Mouse (Mus musculus): Measurements from ENCODE around the gene Plau. TPM values are rescaled to one million over a fixed set of nuclear protein-coding genes. Genes with fewer than 3 reads are reported as not detected.

The Plau gene
- polyA plus RNA-seq, 1 experiment from 2014 or later: 4.9 TPM

- no peak overlapping the region for H3K4me2 ChIP-seq
- H3K9me3 ChIP-seq: no peaks in the 10 kb centered on the region
- H3K27me3 ChIP-seq: no peaks in the 10 kb centered on the region
- peaks cover 18% of the 10 kb centered on the region for H3K4me1 ChIP-seq
- ATAC-seq (ENCODE audit: insufficient number of reproducible peaks, low FRiP score, low TSS enrichment, low read depth): no peak
- H3K9ac ChIP-seq: no peak overlapping the region
- no peak overlapping the region for H3K4me3 ChIP-seq
- no peaks in the 10 kb centered on the region for H3K36me3 ChIP-seq
- no peak overlapping the region for H3K27ac ChIP-seq
Observed at GRCm38 (mm10) chr14:20809820-20810219, 26.6 kb upstream of the Plau start.

- H3K4me1 ChIP-seq: peaks cover 5% of the 10 kb centered on the region
- no peaks in the 10 kb centered on the region for H3K27me3 ChIP-seq
- H3K27ac ChIP-seq: no peak overlapping the region
- 81% methylated on average over 8 of the region's 8 CpGs for WGBS
- no peak for ATAC-seq (ENCODE audit: insufficient number of reproducible peaks, low FRiP score, low TSS enrichment, low read depth)
- H3K4me2 ChIP-seq: no peak overlapping the region
- H3K9me3 ChIP-seq: no peaks in the 10 kb centered on the region
- H3K9ac ChIP-seq: no peak overlapping the region
- no peak overlapping the region for H3K4me3 ChIP-seq
- no peaks in the 10 kb centered on the region for H3K36me3 ChIP-seq
Observed at GRCm38 (mm10) chr14:20811236-20811635, 25.2 kb upstream of the Plau start.

DNA sequence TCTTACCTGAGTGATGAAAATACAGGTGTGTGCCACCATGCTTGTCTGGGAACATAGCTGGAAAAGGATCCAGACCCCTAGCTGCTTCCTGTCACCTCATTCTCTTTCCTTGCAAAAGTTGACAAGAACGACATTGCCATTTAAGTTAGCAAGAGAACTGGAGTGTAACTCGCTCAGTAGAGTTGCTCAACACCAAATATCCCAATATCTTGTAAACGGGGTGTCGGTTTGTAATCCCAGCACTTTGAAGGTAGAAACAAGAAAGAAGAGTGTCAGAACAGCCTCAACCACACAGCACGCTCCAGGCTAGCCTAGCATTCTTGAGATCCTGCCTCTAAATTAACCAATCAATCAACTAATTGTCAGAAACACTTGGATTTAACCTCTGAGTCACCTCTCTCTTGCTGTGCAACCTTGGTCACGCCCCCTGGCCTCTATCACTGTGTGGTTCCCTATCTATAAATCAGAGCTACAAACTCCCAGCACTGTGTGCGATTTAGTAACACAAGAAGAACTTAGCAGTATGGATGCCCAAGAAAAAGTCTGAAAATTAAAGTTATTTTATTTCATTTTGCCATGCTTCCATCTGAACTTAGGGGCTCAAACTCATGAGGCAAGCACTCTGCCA lies 24.6 kb upstream of the Plau start:
- H3K4me1 ChIP-seq: no peaks in the 10 kb centered on the region
- no peak for ATAC-seq (ENCODE audit: insufficient number of reproducible peaks, low FRiP score, low TSS enrichment, low read depth)
- no peaks in the 10 kb centered on the region for H3K36me3 ChIP-seq
- WGBS: 64% methylated on average over 7 of the region's 7 CpGs
- no peak overlapping the region for H3K27ac ChIP-seq
- H3K27me3 ChIP-seq: no peaks in the 10 kb centered on the region
- H3K9ac ChIP-seq: no peak overlapping the region
- no peaks in the 10 kb centered on the region for H3K9me3 ChIP-seq
- H3K4me3 ChIP-seq: no peak overlapping the region
- no peak overlapping the region for H3K4me2 ChIP-seq

GRCm38 (mm10) chr14:20815448-20815847 lies 21.0 kb upstream of the Plau start:
- Histone ChIP-seq H3K4me3 (no peak overlapping the region), H3K27me3 (no peaks in the 10 kb centered on the region), H3K27ac (no peak overlapping the region), H3K9me3 (no peaks in the 10 kb centered on the region), H3K36me3 (no peaks in the 10 kb centered on the region), H3K4me1 (no peaks in the 10 kb centered on the region), H3K9ac (no peak overlapping the region), H3K4me2 (no peak overlapping the region)
- ATAC-seq (ENCODE audit: insufficient number of reproducible peaks, low FRiP score, low TSS enrichment, low read depth): no peak
- WGBS: 82% methylated on average over 3 of the region's 3 CpGs

- Histone ChIP-seq H3K27ac (no peak overlapping the region), H3K4me2 (no peak overlapping the region)
- WGBS: 67% methylated on average over 1 of the region's 1 CpGs
Observed at GRCm38 (mm10) chr14:20824517-20824916, 11.9 kb upstream of the Plau start.

DNA sequence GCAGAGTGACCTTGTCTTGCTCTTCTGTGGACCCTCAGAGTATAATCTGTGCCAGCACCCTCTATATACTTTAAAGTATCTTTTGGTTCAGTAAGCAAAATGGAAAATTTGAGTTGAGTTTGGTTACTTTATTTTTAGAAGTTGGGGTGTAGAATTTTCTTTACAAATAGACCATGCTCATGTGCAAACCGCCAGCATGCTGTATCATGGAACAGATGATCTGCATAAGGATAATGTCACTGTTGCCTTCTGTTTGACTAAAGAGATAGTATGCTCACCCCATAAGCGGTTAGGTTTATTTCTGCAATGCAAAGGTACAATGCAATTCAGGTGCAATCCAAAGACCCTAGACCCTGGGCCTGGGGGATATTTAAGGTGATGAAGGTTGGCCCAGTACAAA lies 10.9 kb upstream of the Plau start:
- WGBS: 90% methylated on average over 2 of the region's 2 CpGs
- Histone ChIP-seq H3K4me2 (no peak overlapping the region), H3K27ac (no peak overlapping the region), H3K4me1 (peaks cover 3% of the 10 kb centered on the region; the same call in 1 of the 2 replicates), H3K27me3 (no peaks in the 10 kb centered on the region), H3K9ac (no peak overlapping the region), H3K4me3 (no peak overlapping the region), H3K9me3 (no peaks in the 10 kb centered on the region), H3K36me3 (no peaks in the 10 kb centered on the region)
- ATAC-seq (ENCODE audit: insufficient number of reproducible peaks, low FRiP score, low TSS enrichment, low read depth): no peak

More at GRCm38 (mm10) chr14:20824517-20824916, 11.9 kb upstream of the Plau start:
- ATAC-seq (ENCODE audit: insufficient number of reproducible peaks, low FRiP score, low TSS enrichment, low read depth): no peak
- H3K27me3 ChIP-seq: no peaks in the 10 kb centered on the region
- no peaks in the 10 kb centered on the region for H3K36me3 ChIP-seq
- H3K4me1 ChIP-seq: peaks cover 3% of the 10 kb centered on the region; the same call in 1 of the 2 replicates
- no peak overlapping the region for H3K4me3 ChIP-seq
- H3K9me3 ChIP-seq: no peaks in the 10 kb centered on the region
- no peak overlapping the region for H3K9ac ChIP-seq

- Histone ChIP-seq H3K27me3 (no peaks in the 10 kb centered on the region), H3K9ac (no peak overlapping the region), H3K27ac (no peak overlapping the region), H3K4me1 (peaks cover 6% of the 10 kb centered on the region), H3K4me2 (no peak overlapping the region), H3K36me3 (no peaks in the 10 kb centered on the region), H3K4me3 (no peak overlapping the region), H3K9me3 (no peaks in the 10 kb centered on the region)
- 69% methylated on average over 8 of the region's 8 CpGs for WGBS
- ATAC-seq (ENCODE audit: insufficient number of reproducible peaks, low FRiP score, low TSS enrichment, low read depth): no peak
Observed at GRCm38 (mm10) chr14:20827061-20827460, 9.4 kb upstream of the Plau start.

DNA sequence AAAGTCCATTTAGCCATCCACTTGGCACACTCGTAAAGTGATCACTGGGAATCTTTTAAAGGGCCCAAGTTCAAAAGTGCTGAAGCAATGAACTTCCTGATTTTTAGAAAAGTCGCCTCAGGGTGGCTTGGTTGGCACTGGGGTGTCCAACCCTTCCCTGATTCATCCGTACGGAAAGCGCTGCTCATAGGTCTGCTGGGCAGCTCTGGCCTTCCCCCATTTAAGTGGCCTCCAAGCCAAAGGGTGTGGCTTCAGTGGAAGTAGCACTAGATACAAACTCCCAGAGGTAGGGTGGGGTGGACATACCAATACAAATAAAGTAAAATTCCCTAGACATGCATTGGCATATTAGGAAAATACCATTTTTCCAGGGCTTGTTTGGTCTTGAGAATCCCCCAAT lies 9.0 kb upstream of the Plau start:
- no peak for ATAC-seq (ENCODE audit: insufficient number of reproducible peaks, low FRiP score, low TSS enrichment, low read depth)
- no peak overlapping the region for H3K27ac ChIP-seq
- no peak overlapping the region for H3K9ac ChIP-seq
- no peaks in the 10 kb centered on the region for H3K9me3 ChIP-seq
- no peaks in the 10 kb centered on the region for H3K36me3 ChIP-seq
- H3K4me1 ChIP-seq: peaks cover 6% of the 10 kb centered on the region
- no peaks in the 10 kb centered on the region for H3K27me3 ChIP-seq
- no peak overlapping the region for H3K4me2 ChIP-seq
- WGBS: 72% methylated on average over 5 of the region's 5 CpGs
- H3K4me3 ChIP-seq: no peak overlapping the region

DNA sequence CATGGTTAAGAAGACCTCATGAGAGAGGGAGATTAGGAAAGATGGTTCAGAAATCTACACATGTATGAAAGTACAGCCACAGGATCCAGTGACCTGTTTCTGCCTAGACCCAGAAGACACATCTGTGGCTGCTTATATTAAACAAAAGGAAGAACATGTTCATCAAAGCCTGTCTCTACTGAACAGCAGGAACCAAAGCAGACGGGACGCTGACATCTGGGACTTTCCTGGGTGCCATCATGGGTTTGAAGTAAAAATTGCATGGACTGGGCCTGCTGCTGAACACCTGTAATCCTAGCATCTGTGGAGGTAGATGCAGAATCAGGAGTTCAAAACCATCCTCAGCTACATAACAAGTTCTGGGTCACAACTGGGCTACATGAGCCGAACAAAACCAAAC lies 7.9 kb upstream of the Plau start:
- Histone ChIP-seq H3K9ac (no peak overlapping the region), H3K4me2 (no peak overlapping the region), H3K36me3 (no peaks in the 10 kb centered on the region), H3K9me3 (no peaks in the 10 kb centered on the region), H3K27ac (0 out of 2 replicates have a peak overlapping the region, but pooled peaks have one; percentile 22), H3K4me3 (no peak overlapping the region), H3K4me1 (peaks cover 6% of the 10 kb centered on the region), H3K27me3 (no peaks in the 10 kb centered on the region)
- WGBS: 79% methylated on average over 3 of the region's 3 CpGs
- no peak for ATAC-seq (ENCODE audit: insufficient number of reproducible peaks, low FRiP score, low TSS enrichment, low read depth)

DNA sequence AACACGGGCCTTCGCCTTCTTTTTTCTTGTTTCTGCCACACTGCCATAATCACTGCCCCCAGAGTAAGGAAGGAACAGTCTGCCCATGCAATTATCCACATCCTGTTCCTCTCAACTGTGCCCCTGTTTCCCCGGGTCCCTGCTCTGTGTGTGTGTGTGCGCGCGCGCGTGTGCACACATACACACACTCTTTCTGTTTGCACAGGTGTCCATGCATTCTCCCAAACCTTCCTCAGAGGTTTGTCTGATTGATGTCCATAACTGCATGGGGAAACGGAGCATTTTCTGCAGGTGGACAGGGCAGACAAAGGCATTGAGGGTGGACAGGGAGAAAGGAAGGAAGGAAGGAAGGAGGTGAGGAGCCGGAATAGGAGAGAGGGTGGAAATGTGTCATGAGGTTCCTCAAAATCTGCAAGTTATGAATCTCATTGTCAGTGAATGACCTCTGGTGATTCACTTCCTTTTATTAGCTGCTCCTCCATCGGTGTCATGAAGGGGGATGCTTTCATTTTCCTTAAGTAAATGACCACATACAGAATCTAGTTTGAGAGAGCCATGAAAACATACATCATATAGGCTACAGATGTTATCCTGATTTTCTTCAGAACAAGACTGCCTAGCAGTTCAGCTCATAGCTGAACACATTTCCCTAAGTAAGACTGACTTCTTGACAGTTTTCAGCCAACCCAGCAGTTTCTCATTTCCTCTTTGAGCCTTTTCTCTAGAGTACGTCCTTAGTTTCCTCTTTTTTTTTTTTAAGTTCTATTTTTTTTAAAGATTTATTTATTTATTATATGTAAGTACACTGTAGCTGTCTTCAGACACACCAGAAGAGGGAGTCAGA lies 6.7 kb upstream of the Plau start:
- no peak for ATAC-seq (ENCODE audit: insufficient number of reproducible peaks, low FRiP score, low TSS enrichment, low read depth)
- Histone ChIP-seq H3K9ac (no peak overlapping the region), H3K4me3 (no peak overlapping the region), H3K27ac (no peak overlapping the region), H3K4me2 (no peak overlapping the region), H3K4me1 (peaks cover 6% of the 10 kb centered on the region), H3K36me3 (no peaks in the 10 kb centered on the region), H3K9me3 (no peaks in the 10 kb centered on the region), H3K27me3 (no peaks in the 10 kb centered on the region)
- 69% methylated on average over 12 of the region's 12 CpGs for WGBS

DNA sequence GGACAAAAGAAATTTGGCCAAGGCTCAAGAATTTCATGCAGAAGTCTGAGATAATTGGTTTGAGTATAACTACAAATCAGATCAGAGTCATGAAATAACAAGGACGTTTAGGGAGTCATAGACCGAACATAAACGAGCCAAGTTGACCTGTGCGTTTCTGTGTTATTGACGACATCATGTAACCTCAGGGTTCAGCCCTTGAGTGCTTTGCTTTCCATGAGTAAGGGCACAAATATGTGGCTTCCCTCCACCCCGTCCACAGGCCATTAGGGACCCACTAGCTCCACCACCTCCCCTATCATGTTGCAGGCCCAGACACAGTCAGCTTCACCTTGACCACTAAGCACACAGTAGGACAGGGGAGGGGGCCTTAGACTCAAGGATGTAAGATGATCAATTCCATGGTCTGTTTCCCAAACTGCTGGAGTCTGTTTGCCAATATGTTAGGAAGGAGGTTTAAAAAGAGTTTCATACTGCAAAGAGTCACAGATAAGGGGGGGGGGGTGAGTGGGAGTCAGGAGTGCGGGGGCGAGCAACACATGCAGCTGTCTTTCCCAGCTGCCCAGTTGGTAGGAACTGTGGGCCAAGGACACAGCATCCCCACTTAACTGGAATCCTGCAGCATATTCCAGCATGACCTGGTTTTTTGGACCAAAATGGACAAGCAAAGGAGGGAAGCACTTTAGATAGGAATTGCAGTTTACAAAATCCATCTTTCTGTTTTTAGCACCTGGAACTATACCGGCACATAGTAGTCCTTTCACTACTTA lies 5.1 kb upstream of the Plau start:
- ATAC-seq (ENCODE audit: insufficient number of reproducible peaks, low FRiP score, low TSS enrichment, low read depth): no peak

GRCm38 (mm10) chr14:20831915-20832314 lies 4.5 kb upstream of the Plau start:
- no peak for ATAC-seq (ENCODE audit: insufficient number of reproducible peaks, low FRiP score, low TSS enrichment, low read depth)
- H3K27ac ChIP-seq: no peak overlapping the region
- H3K4me1 ChIP-seq: peaks cover 14% of the 10 kb centered on the region
- no peaks in the 10 kb centered on the region for H3K9me3 ChIP-seq
- 62% methylated on average over 1 of the region's 1 CpGs for WGBS
- no peak overlapping the region for H3K4me2 ChIP-seq
- H3K27me3 ChIP-seq: no peaks in the 10 kb centered on the region
- H3K4me3 ChIP-seq: no peak overlapping the region
- H3K9ac ChIP-seq: no peak overlapping the region
- H3K36me3 ChIP-seq: no peaks in the 10 kb centered on the region

More for the DNA sequence above, 5.1 kb upstream of the Plau start:
- Histone ChIP-seq H3K36me3 (no peaks in the 10 kb centered on the region), H3K4me3 (no peak overlapping the region), H3K27ac (no peak overlapping the region), H3K27me3 (no peaks in the 10 kb centered on the region), H3K4me2 (no peak overlapping the region), H3K9ac (no peak overlapping the region), H3K4me1 (peaks cover 9% of the 10 kb centered on the region), H3K9me3 (no peaks in the 10 kb centered on the region)
- 46% methylated on average over 9 of the region's 9 CpGs for WGBS

Measured in limb, embryonic 15.5 days (tissue).